ENCODE assay signal across 36 mouse cellular contexts in the genomic region with DNA sequence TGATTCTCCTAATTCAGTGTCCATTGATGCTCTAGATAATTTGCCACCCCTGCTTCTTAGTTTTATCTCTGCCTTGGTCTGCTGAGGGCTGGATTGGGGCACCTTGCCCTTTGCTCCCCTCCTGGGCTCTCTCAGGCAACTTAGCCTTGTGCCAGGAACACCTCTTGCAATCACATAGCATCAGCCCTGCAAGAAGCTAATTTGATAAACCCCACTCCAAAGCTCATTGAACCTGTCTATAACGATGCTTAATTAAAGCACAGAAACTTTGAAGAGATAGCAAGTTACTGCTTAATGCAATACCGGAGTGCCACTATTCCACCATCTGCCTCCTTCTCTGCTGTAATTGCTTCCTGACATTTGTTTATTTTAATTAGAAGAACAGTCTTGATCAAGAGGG. TPM values are rescaled to one million over a fixed set of nuclear protein-coding genes. Genes with fewer than 3 reads are reported as not detected.
"Had no signal": no experiment of that assay in that cellular context is flagged by ENCODE, and none has a peak within 500 bp of the region (broad histone marks: within the 10 kb centered on the region; RNA-seq: fewer than 3 reads in every experiment).

No protein-coding gene starts in this region.

- H3K27ac ChIP-seq: heart, embryonic 10.5 days; heart, embryonic 13.5 days; heart, embryonic 15.5 days; hindbrain, embryonic 10.5 days; hindbrain, embryonic 12.5 days; hindbrain, embryonic 13.5 days; hindbrain, embryonic 14.5 days; hindbrain, embryonic 15.5 days; hindbrain, postnatal 0 days; intestine, embryonic 15.5 days; kidney, embryonic 15.5 days; kidney, postnatal 0 days; layer of hippocampus, adult 2 months; left cerebral cortex, adult 2 months had no signal

- ATAC-seq: hindbrain, embryonic 16.5 days; hindbrain, postnatal 0 days; inflammation-experienced regulatory T-cells, adult 6 months; intestine, embryonic 15.5 days; intestine, embryonic 16.5 days; intestine, postnatal 0 days had no signal

- H3K9ac ChIP-seq: heart, embryonic 13.5 days; heart, embryonic 15.5 days; hindbrain, embryonic 12.5 days; hindbrain, embryonic 13.5 days; hindbrain, embryonic 14.5 days; hindbrain, embryonic 15.5 days; intestine, embryonic 15.5 days; kidney, embryonic 15.5 days had no signal

- H3K27me3 ChIP-seq: heart, embryonic 13.5 days; heart, embryonic 15.5 days; hindbrain, embryonic 12.5 days; hindbrain, embryonic 13.5 days; hindbrain, embryonic 15.5 days; intestine, embryonic 15.5 days; kidney, embryonic 15.5 days had no signal

- H3K4me2 ChIP-seq: heart, embryonic 11.5 days; heart, embryonic 13.5 days; heart, embryonic 15.5 days; hindbrain, embryonic 12.5 days; hindbrain, embryonic 13.5 days; hindbrain, embryonic 14.5 days; hindbrain, embryonic 15.5 days; intestine, embryonic 15.5 days; kidney, embryonic 15.5 days had no signal

- H3K4me3 ChIP-seq: heart, embryonic 10.5 days; heart, embryonic 13.5 days; heart, embryonic 15.5 days; hindbrain, embryonic 10.5 days; hindbrain, embryonic 12.5 days; hindbrain, embryonic 13.5 days; hindbrain, embryonic 15.5 days; intestine, embryonic 15.5 days; kidney, embryonic 15.5 days; layer of hippocampus, adult 2 months; left cerebral cortex, adult 2 months had no signal

- H3K36me3 ChIP-seq: heart, embryonic 10.5 days; heart, embryonic 13.5 days; heart, embryonic 15.5 days; hindbrain, embryonic 10.5 days; hindbrain, embryonic 12.5 days; hindbrain, embryonic 13.5 days; hindbrain, embryonic 15.5 days; intestine, embryonic 15.5 days; kidney, embryonic 15.5 days had no signal

- H3K4me1 ChIP-seq: heart, embryonic 10.5 days; heart, embryonic 13.5 days; heart, embryonic 15.5 days; hindbrain, embryonic 10.5 days; hindbrain, embryonic 12.5 days; hindbrain, embryonic 13.5 days; hindbrain, embryonic 15.5 days; intestine, embryonic 15.5 days; kidney, embryonic 15.5 days had no signal

- H3K9me3 ChIP-seq: heart, embryonic 10.5 days; heart, embryonic 13.5 days; heart, embryonic 15.5 days; hindbrain, embryonic 10.5 days; hindbrain, embryonic 12.5 days; hindbrain, embryonic 13.5 days; hindbrain, embryonic 15.5 days; intestine, embryonic 15.5 days; kidney, embryonic 15.5 days had no signal

- DNase-seq: heart, postnatal 10 days; heart, postnatal 14 days; heart, postnatal 36 days; heart, postnatal 4 days; kidney, adult 11 months; kidney, adult 18-20 months; kidney, adult 2 months; kidney, adult 8-10 months; kidney, adult 9 months; kidney, postnatal 10 days; kidney, postnatal 14 days; kidney, postnatal 25 days; kidney, postnatal 36 days; kidney, postnatal 4 days; layer of hippocampus, adult 9-11 months; layer of hippocampus, postnatal 36 days had no signal

RNA-seq across cellular contexts. Expression of gene Nrxn3, which starts 42.1 kb away (rescaled TPM):
- total RNA-seq: hematopoietic stem cell, adult 5-6 weeks had no signal
